Mouse (Mus musculus) left cerebral cortex, adult 9 months (tissue): ENCODE results near the gene Rbms3.

Source experiments
- DNase-seq, 2 experiments: peaks; one replicate each; pipeline ENCODE4 v3.0.0; 2022; ENCODE audit warnings: low spot score in 2 of 2

Rbms3 gene

GRCm38 (mm10) chr9:116762395-116763025 is 867.2 kb downstream of the Rbms3 start:
- DNase-seq = no peak

DNA sequence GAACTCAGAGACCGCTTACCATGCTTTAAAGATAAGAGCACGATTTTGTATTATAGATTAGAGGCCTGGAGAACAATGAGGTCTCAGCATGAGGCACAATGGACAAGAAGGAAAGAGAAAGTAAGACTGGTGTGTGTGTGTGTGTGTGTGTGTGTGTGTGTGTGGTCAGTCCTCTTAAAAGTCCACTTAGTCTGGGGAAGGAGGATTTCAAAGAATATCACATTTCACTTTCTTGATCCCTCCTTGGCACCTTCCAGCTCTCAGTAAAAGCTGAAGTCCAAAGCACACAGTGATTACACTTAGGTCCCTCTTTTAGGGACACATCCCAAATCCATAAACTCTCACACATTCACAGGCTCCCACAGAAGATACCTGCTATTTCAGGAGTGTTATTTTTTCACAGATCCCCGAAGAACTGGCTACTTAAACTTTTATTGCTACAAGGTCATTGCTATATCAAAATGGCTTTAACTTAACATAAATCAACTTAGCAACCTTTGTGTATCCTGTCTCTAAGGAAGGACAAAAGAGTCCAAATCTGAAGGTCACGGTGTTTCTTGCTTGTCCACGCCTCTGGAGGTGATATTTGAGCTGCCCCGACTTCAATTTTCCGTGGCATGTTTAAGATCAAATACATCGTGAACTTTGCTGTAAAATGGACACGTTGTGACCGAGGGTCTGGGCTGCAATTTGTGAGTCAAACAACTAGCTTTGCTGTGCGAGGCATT is 880.7 kb downstream of the Rbms3 start:
- DNase-seq = no peak

DNA sequence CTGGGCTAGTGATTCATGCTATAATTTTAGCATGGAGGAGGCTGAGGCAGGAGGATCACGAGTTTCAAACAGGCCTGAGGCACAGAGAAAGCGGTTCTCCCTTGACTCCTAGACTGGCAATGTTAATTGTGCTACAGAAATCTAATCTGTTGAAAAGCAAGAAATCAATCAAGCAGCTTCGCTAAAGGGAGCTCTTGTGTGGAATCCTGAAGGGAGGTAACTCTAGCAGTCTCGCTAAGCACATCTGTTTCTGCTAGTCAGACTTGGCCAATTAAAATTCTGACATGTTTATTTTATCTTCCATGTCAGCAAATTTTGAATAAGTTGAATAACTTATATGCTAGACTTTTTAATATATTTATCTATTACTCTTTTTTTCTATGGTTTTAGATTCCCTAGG is 881.4 kb downstream of the Rbms3 start:
- DNase-seq = no peak

DNA sequence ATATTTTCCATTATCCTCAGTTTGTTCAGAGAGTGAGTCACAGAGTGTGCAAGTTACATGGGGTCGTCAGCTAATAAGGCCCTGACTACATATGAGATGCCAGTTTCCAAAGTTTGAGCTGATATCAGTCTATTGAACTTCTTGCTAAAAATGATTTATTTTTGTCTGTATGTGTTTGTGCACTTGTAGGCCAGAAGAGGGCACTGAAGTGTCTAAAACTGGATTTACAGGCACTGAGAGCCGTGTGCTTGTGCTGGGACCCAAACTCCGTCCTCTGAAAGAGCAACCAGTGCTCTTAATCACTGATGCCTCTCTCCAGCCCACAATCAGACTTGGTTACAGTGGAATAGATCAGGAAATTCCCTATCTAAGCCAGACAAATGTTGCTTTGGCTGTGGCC is 882.8 kb downstream of the Rbms3 start:
- no peak for DNase-seq

DNA sequence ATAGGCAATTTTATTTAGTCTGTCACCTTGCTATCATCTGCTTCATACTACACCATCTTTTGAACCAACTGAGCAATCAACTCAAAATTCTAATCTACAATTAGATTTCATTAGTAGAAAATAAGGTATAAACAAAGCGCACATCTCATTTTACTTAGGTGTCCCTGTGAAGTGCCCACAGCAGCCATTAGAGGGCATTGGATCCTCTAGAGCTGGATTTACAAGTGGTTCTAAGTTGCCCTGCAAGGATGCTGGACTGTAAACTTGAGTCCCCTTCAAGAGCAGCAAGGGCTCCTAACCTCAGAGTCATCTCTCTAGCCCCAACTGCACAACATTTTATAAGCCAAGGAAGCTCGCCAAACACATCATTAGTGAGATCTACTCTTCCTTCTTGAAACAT is 891.9 kb downstream of the Rbms3 start:
- DNase-seq = no peak

DNA sequence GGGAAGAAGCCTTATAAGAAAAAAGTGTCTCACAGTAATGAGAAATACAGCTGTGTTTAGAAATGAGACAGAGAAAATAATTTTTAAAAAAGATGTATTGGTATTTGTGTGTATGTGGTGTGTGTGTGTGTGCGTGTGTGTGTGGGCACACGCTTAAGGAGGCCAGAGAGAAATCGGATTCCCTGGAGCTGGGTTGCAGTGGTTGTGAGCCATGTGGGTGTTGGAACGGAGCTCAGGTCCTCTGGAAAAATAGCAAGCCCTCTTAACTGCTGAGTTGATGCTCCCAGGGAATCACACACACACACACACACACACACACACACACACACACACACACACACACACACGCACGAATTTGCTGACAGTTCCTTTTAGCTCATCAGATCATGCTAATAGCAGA is 900.5 kb downstream of the Rbms3 start:
- DNase-seq = no peak

DNA sequence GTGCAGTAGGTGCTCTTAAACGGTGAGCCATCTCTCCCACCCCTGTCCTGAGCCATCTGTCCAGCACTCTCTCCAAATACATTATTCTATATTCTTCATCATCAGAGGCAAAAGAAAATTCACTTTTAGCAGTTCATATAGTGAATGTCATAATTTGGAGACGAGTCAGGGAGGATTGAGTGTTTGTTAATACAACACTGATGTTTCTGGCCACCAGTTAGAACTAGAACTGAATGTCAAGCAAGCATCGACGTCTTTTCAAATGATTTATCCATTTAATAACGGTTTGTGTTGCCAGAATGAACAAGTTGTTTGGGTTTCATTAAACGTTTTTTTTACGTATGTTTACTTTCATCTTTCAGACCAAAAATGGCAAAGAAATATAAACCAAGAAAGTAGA is 901.1 kb downstream of the Rbms3 start:
- no peak for DNase-seq

- no peak for DNase-seq
Measured at GRCm38 (mm10) chr9:116728093-116728492, 901.6 kb downstream of the Rbms3 start.

DNA sequence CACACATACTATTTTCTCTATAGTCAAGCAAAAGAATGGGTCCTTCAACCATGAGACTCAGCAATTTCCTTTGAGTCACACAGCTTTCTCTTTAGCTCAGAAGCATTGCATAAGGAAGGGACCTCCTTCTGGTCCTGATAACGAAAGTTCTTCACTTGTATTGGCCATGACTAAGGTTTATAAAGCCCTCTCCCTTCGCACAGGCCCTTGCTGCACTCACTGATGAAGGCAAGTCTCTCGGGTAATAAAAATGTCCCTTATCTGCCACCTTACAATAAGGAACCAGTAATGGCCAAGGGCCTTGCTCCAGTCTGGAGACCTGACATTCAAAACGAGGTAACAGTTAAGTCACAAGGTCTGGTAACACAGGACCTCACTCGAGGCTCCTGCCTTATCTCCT is 905.1 kb downstream of the Rbms3 start:
- no peak for DNase-seq

GRCm38 (mm10) chr9:116703119-116703518 is 926.6 kb downstream of the Rbms3 start:
- no peak for DNase-seq

DNA sequence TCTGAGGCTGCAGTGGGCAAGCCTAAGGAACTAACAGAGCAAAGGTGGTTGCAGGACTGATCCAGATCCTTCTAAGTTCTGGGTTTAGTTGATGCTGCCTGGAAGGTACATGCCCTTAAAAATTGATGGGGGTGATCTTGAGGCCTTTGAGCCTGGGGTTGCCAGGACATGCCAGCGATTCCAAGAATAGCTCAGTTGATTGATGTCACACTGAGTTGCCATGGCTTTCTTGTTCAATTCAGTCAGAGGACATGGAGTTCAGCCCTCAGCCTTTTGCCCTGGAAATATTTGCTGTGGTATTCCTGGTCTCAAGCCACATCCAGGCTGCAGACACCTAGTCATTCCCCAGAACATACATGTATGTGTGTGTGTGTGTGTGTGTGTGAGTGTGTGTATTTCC is 927.1 kb downstream of the Rbms3 start:
- no peak for DNase-seq

DNA sequence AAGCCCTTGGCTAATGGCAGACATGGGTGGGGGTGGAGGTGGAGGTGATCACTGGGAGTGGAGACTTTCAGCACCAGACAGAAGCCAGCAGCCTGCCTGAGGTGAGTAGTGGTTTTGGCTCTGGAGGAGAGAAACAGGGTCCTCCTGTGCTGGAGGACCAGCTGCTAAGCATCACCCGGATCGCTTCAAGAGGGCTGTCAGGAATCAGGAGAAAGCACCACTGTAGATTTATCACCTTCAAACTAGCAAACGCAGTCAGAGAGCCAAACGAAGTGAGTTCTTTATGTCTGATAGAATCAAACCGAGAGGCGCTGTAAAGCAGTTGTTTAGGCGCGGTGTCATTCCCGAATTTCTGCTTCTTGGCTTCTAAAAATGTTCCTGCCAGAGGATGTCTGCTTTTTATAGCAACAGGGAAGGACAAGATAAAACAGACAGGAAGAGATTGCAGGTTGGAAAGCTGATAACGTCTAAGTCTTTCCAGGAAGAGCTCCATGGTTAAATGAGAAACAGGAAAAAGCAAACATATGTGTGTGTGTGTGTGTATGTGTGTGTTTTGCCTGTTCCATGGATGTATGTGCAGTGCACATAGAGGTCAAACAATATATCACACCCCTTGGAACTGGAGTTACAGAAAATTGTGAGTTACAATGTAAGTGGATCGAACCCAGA is 928.1 kb downstream of the Rbms3 start:
- peak in 1 of 2 experiments; percentile 3 for DNase-seq

DNA sequence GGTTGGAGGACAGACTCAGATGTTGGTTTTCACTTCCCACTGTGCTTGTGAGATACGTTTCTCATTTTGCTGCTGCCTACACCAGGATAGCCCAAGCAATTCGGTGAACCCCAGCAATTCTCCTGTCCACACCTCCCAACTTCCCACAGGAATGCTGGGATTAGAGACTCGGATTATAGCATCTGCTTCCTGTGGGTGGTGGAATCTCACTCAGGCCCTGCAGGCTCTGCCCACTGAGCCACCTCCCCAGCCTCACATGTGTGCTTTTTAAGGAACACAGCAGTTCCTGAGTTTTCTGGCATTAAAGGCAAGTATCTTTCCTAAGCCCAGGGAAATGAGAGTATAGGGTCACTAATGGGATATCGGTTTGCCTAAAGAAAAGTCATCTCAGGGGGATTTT is 941.1 kb downstream of the Rbms3 start:
- no peak for DNase-seq

- DNase-seq = no peak
Measured at GRCm38 (mm10) chr9:116677142-116677541, 952.6 kb downstream of the Rbms3 start.

DNA sequence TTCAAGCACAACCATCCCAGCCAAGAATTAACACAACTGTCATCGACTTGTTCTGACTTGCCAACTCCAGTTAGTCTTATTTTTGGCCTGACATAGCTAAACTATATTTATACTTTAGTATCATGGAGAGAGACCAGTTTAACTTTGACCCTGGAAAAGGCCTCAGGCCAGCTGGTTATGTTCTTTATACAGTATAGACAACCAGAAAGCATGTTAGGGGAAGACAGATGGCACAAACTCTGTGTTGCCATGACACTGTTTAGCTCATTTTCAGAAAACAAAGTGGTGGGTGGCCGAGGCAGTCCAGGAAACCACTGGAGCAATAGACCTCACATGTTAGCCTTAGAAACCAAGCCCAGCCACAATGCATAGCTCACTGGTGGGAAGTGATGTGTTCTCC is 953.3 kb downstream of the Rbms3 start:
- DNase-seq = no peak

DNA sequence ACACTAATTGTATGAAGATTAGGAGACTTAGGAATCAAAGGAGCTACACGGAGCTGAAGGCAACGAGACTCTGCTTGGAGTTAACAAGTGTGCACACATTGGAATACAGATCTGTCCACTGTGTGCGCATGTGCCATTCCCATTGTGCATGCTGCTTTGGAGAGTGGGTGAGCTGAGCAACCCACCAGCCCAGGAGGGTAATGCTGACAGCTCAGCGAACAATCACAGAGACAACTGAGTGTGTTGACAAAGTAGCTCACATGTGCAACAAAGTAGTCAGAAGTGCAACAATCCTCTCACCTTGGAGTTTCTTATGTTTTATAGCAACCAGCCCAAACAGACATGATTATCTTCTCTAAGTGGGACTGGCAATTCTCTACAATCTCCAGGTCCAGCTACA is 955.5 kb downstream of the Rbms3 start:
- DNase-seq = no peak

GRCm38 (mm10) chr9:116661026-116661425 is 968.7 kb downstream of the Rbms3 start:
- no peak for DNase-seq

- DNase-seq = no peak
Measured at GRCm38 (mm10) chr9:116659936-116660335, 969.8 kb downstream of the Rbms3 start.

DNA sequence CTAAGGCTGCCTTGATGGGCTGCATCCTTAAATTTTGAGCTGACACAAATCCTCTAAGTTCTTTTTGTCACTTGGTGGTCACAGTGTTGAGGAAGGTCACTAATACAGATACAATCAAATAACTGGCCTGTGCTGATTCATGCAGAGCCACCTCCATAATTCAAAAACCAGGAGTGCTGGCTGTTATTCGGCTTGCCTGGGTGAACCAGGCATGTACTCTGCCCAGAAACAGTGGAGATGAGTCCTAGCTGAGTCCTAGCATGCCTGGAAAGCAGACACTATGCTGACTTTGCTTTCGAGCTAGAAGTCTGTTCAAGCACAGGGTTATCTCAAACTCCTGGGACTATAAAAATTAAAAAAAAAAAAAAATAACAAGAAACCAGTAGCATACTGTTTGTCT is 972.6 kb downstream of the Rbms3 start:
- DNase-seq = no peak

GRCm38 (mm10) chr9:116651414-116651813 is 978.3 kb downstream of the Rbms3 start:
- DNase-seq = no peak

- DNase-seq = no peak
Measured at GRCm38 (mm10) chr9:116649955-116650354, 979.8 kb downstream of the Rbms3 start.

DNA sequence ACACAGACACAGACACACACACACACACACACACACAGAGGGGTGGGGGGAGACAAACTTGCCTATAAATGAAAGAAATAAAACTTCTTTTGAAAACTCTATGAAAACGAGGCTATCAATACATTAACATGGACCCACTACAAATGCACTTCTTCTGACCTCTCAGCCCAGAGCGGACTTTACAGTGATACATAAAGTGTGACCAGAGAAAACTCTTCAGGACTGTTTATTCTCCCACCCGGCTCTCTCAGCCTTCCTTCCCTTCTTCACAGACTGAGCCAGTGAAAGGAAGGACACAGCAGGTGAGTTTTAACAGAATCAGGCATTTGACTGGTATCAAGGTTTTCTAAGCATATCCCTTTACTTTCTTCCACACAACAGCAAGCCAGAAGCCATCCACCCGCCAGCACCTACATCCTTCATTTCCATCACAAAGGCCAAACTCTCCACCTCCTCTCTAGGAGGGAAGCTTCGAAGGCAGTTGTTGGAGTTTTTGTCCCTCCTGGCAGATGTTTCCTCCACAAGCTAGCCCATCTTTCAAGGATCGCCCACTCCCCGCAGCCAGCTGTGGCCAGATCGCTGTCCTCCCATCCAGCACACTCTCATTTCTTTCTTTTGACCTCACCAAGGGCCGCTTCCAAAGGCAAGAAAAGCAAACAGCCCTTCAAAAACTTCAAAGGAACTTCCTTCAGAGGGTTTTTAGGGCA is 980.5 kb downstream of the Rbms3 start:
- DNase-seq = no peak

- DNase-seq = no peak
Measured at GRCm38 (mm10) chr9:116644616-116645015, 985.1 kb downstream of the Rbms3 start.
